Mouse (Mus musculus) C2C12 (cell line): ENCODE measurements around the gene Vdr. TPM values are rescaled to one million over a fixed set of nuclear protein-coding genes. Genes with fewer than 3 reads are reported as not detected.

ENCODE experiments used
- H3K27me3 ChIP-seq: one replicate; pipeline ENCODE4 v1.6.1; 2011; ENCODE audit not compliant: control insufficient read depth, insufficient read depth, insufficient read length
- H3K36me3 ChIP-seq: one replicate; pipeline ENCODE4 v1.6.1; 2011; ENCODE audit not compliant: control insufficient read depth, insufficient read depth
- H3K4me3 ChIP-seq: one replicate; pipeline ENCODE4 v1.5.1; 2011; ENCODE audit warnings: mild to moderate bottlenecking, control low read depth; ENCODE audit not compliant: poor library complexity, insufficient read depth, severe bottlenecking
- H3K79me2 ChIP-seq: one replicate; pipeline ENCODE4 v1.6.1; 2011; ENCODE audit not compliant: control insufficient read depth, insufficient read depth
- H3K79me3 ChIP-seq: one replicate; pipeline ENCODE4 v1.6.1; 2011; ENCODE audit warnings: low read depth, control low read depth
- H3ac ChIP-seq: one replicate; pipeline ENCODE3; 2011; ENCODE audit warnings: low read depth; ENCODE audit not compliant: control insufficient read depth, insufficient read length
- CEBPB ChIP-seq: IDR thresholded peaks from one replicate; pipeline ENCODE4 v1.6.1; 2011; ENCODE audit warnings: low read depth, mild to moderate bottlenecking, control low read depth, moderate library complexity
- CTCF ChIP-seq: IDR thresholded peaks from one replicate; pipeline ENCODE4 v1.5.1; 2011; ENCODE audit not compliant: control insufficient read depth, insufficient read depth, insufficient read length
- FOSL1 ChIP-seq: IDR thresholded peaks from one replicate; pipeline ENCODE4 v1.8.0; 2011; ENCODE audit warnings: mild to moderate bottlenecking, low read length; ENCODE audit not compliant: poor library complexity, insufficient read depth, severe bottlenecking
- MAX ChIP-seq: IDR thresholded peaks from one replicate; pipeline ENCODE4 v1.6.1; 2011; ENCODE audit warnings: mild to moderate bottlenecking, control low read depth
- MYOD1 ChIP-seq: IDR thresholded peaks from one replicate; pipeline ENCODE4 v1.6.1; 2011; ENCODE audit warnings: low read depth; ENCODE audit not compliant: control insufficient read depth, insufficient read length
- MYOG ChIP-seq: IDR thresholded peaks from one replicate; pipeline ENCODE4 v1.6.1; 2011; ENCODE audit not compliant: control insufficient read depth, insufficient read length; ENCODE audit errors: extremely low read depth
- USF1 ChIP-seq: IDR thresholded peaks from one replicate; pipeline ENCODE4 v1.6.1; 2011; ENCODE audit warnings: low read depth, mild to moderate bottlenecking, control low read depth, moderate library complexity
- polyA plus RNA-seq: library from polyadenylated mRNA; unstranded; fragments of >200 nt; fragmentation: generic; extraction: Trizol; gene quantifications from one replicate; pipeline ENCODE4 v1.2.1, GENCODE M21; 2012; ENCODE audit warnings: missing spikeins

Vdr gene
- polyA plus RNA-seq, 1 experiment, result 3.0 TPM

- H3K36me3 ChIP-seq, result no peaks in the 10 kb centered on the region
- no peak overlapping the region for H3K4me3 ChIP-seq
- H3K27me3 ChIP-seq, result peaks cover 51% of the 10 kb centered on the region
- H3ac ChIP-seq, result no peak overlapping the region
- H3K79me3 ChIP-seq, result no peaks in the 10 kb centered on the region
- TF ChIP-seq FOSL1 (no peak), USF1 (no peak), CEBPB (no peak), CTCF (peak; percentile 88)
- no peaks in the 10 kb centered on the region for H3K79me2 ChIP-seq
These were observed 41.9 kb upstream of the Vdr start for GRCm38 (mm10) chr15:97952137-97952888.

- Histone ChIP-seq H3K79me3 (no peaks in the 10 kb centered on the region), H3K27me3 (peaks cover 40% of the 10 kb centered on the region), H3K79me2 (no peaks in the 10 kb centered on the region), H3K36me3 (no peaks in the 10 kb centered on the region), H3ac (no peak overlapping the region), H3K4me3 (no peak overlapping the region)
- TF ChIP-seq MYOG (no peak), CEBPB (no peak), MYOD1 (no peak), USF1 (no peak), FOSL1 (no peak), CTCF (no peak), MAX (no peak)
These were observed 39.8 kb upstream of the Vdr start for GRCm38 (mm10) chr15:97950240-97950639.

GRCm38 (mm10) chr15:97949706-97950105 lies 39.3 kb upstream of the Vdr start:
- TF ChIP-seq MYOD1, result no peak
- no peak for TF ChIP-seq USF1
- no peak for TF ChIP-seq CTCF
- TF ChIP-seq FOSL1, result no peak
- TF ChIP-seq CEBPB, result no peak
- no peak for TF ChIP-seq MAX
- no peak for TF ChIP-seq MYOG
- Histone ChIP-seq H3ac (no peak overlapping the region), H3K4me3 (no peak overlapping the region), H3K79me2 (no peaks in the 10 kb centered on the region), H3K36me3 (no peaks in the 10 kb centered on the region), H3K79me3 (no peaks in the 10 kb centered on the region), H3K27me3 (peaks cover 39% of the 10 kb centered on the region)

GRCm38 (mm10) chr15:97948720-97949119 lies 38.3 kb upstream of the Vdr start:
- Histone ChIP-seq H3ac (no peak overlapping the region), H3K79me3 (no peaks in the 10 kb centered on the region), H3K79me2 (no peaks in the 10 kb centered on the region), H3K36me3 (no peaks in the 10 kb centered on the region), H3K4me3 (no peak overlapping the region), H3K27me3 (peaks cover 40% of the 10 kb centered on the region)
- TF ChIP-seq FOSL1, result no peak
- TF ChIP-seq MYOG, result no peak
- TF ChIP-seq MAX, result no peak
- no peak for TF ChIP-seq USF1
- no peak for TF ChIP-seq CEBPB
- TF ChIP-seq CTCF, result no peak
- TF ChIP-seq MYOD1, result no peak

GRCm38 (mm10) chr15:97945656-97946315 lies 35.4 kb upstream of the Vdr start:
- peaks cover 30% of the 10 kb centered on the region for H3K27me3 ChIP-seq
- TF ChIP-seq CTCF, result no peak
- TF ChIP-seq FOSL1, result no peak
- TF ChIP-seq CEBPB, result no peak
- TF ChIP-seq MAX, result no peak
- no peak for TF ChIP-seq MYOG
- TF ChIP-seq MYOD1, result no peak
- TF ChIP-seq USF1, result no peak
- no peak overlapping the region for H3ac ChIP-seq
- H3K79me2 ChIP-seq, result no peaks in the 10 kb centered on the region
- no peaks in the 10 kb centered on the region for H3K36me3 ChIP-seq
- no peak overlapping the region for H3K4me3 ChIP-seq
- H3K79me3 ChIP-seq, result no peaks in the 10 kb centered on the region
